Mouse (Mus musculus): ENCODE data around the gene Ppp1ca. TPM values are rescaled to one million over a fixed set of nuclear protein-coding genes. Genes with fewer than 3 reads are reported as not detected.
A peak's percentile ranks its signal among the peaks of the same experiment; 100 is the strongest.

Gene Ppp1ca
- polyA plus RNA-seq, 1 experiment from 2014 or later: 780 TPM

GRCm38 (mm10) chr19:4189051-4189620, 2.7 kb upstream of the Ppp1ca start:
- Histone ChIP-seq H3K36me3 (ENCODE audit: control insufficient read depth, insufficient read depth, low read length) (peaks cover 12% of the 10 kb centered on the region), H3K27me3 (ENCODE audit: control insufficient read depth, insufficient read depth, low read length) (no peaks in the 10 kb centered on the region), H3K9me3 (ENCODE audit: control insufficient read depth, low read depth, low read length) (no peaks in the 10 kb centered on the region), H3K4me1 (ENCODE audit: control insufficient read depth, insufficient read depth, low read length) (peaks cover 19% of the 10 kb centered on the region), H3K4me3 (ENCODE audit: low read depth, low read length) (no peak overlapping the region), H3K27ac (ENCODE audit: low read length) (no peak overlapping the region), H3K4me2 (replicated peaks; ENCODE audit: low read depth, low read length) (no peak overlapping the region), H3K9ac (replicated peaks; ENCODE audit: low read depth, low read length) (no peak overlapping the region)
- ATAC-seq (ENCODE audit: insufficient number of reproducible peaks, insufficient read depth, low FRiP score, low read depth): no peak
- WGBS: 85% methylated on average over 12 of the region's 12 CpGs

GRCm38 (mm10) chr19:4190831-4191334, 982 bp upstream of the Ppp1ca start, which contains the start of gene Tbc1d10c:
Gene Tbc1d10c (minus strand): TSS chr19:4191284.
- no peaks in the 10 kb centered on the region for H3K9me3 ChIP-seq (ENCODE audit: control insufficient read depth, low read depth, low read length)
- H3K9ac ChIP-seq (replicated peaks; ENCODE audit: low read depth, low read length): peak within 1 kb of the TSS; percentile 92
- H3K4me3 ChIP-seq (ENCODE audit: low read depth, low read length): peak within 1 kb of the TSS; percentile 98
- peaks cover 13% of the 10 kb centered on the region for H3K4me1 ChIP-seq (ENCODE audit: control insufficient read depth, insufficient read depth, low read length)
- H3K27me3 ChIP-seq (ENCODE audit: control insufficient read depth, insufficient read depth, low read length): no peaks in the 10 kb centered on the region
- no peak for ATAC-seq (ENCODE audit: insufficient number of reproducible peaks, insufficient read depth, low FRiP score, low read depth)
- 29% methylated on average over 4 of the region's 4 CpGs for WGBS
- H3K36me3 ChIP-seq (ENCODE audit: control insufficient read depth, insufficient read depth, low read length): peaks cover 30% of the 10 kb centered on the region
- peak within 1 kb of the TSS; percentile 97 for H3K4me2 ChIP-seq (replicated peaks; ENCODE audit: low read depth, low read length)
- H3K27ac ChIP-seq (ENCODE audit: low read length): peak within 1 kb of the TSS; percentile 96

GRCm38 (mm10) chr19:4192251-4192985, 553 bp downstream of the Ppp1ca start:
- H3K36me3 ChIP-seq (ENCODE audit: control insufficient read depth, insufficient read depth, low read length): peaks cover 44% of the 10 kb centered on the region
- ATAC-seq (ENCODE audit: insufficient number of reproducible peaks, insufficient read depth, low FRiP score, low read depth): peak; percentile 39; the same call in 1 of the 2 replicates
- H3K27me3 ChIP-seq (ENCODE audit: control insufficient read depth, insufficient read depth, low read length): no peaks in the 10 kb centered on the region
- peaks cover 23% of the 10 kb centered on the region for H3K4me1 ChIP-seq (ENCODE audit: control insufficient read depth, insufficient read depth, low read length)
- peak overlapping the region; percentile 98 for H3K4me3 ChIP-seq (ENCODE audit: low read depth, low read length)
- no peaks in the 10 kb centered on the region for H3K9me3 ChIP-seq (ENCODE audit: control insufficient read depth, low read depth, low read length)
- peak overlapping the region; percentile 97 for H3K4me2 ChIP-seq (replicated peaks; ENCODE audit: low read depth, low read length)
- WGBS: under 1% methylated on average over 52 of the region's 52 CpGs
- H3K27ac ChIP-seq (ENCODE audit: low read length): peak overlapping the region; percentile 96
- H3K9ac ChIP-seq (replicated peaks; ENCODE audit: low read depth, low read length): peak overlapping the region; percentile 92

GRCm38 (mm10) chr19:4193129-4193528, 1.3 kb downstream of the Ppp1ca start:
- peaks cover 46% of the 10 kb centered on the region for H3K36me3 ChIP-seq (ENCODE audit: control insufficient read depth, insufficient read depth, low read length)
- H3K4me3 ChIP-seq (ENCODE audit: low read depth, low read length): peak overlapping the region; percentile 98
- H3K27ac ChIP-seq (ENCODE audit: low read length): no peak overlapping the region
- H3K4me2 ChIP-seq (replicated peaks; ENCODE audit: low read depth, low read length): peak overlapping the region; percentile 97
- H3K9ac ChIP-seq (replicated peaks; ENCODE audit: low read depth, low read length): peak overlapping the region; percentile 92
- H3K9me3 ChIP-seq (ENCODE audit: control insufficient read depth, low read depth, low read length): no peaks in the 10 kb centered on the region
- WGBS: 47% methylated on average over 6 of the region's 6 CpGs
- ATAC-seq (ENCODE audit: insufficient number of reproducible peaks, insufficient read depth, low FRiP score, low read depth): no peak
- H3K27me3 ChIP-seq (ENCODE audit: control insufficient read depth, insufficient read depth, low read length): no peaks in the 10 kb centered on the region
- H3K4me1 ChIP-seq (ENCODE audit: control insufficient read depth, insufficient read depth, low read length): peaks cover 23% of the 10 kb centered on the region

GRCm38 (mm10) chr19:4194021-4194724, 2.3 kb downstream of the Ppp1ca start:
- no peaks in the 10 kb centered on the region for H3K27me3 ChIP-seq (ENCODE audit: control insufficient read depth, insufficient read depth, low read length)
- peaks cover 54% of the 10 kb centered on the region for H3K36me3 ChIP-seq (ENCODE audit: control insufficient read depth, insufficient read depth, low read length)
- WGBS: 81% methylated on average over 8 of the region's 8 CpGs
- H3K4me1 ChIP-seq (ENCODE audit: control insufficient read depth, insufficient read depth, low read length): peaks cover 23% of the 10 kb centered on the region
- H3K9me3 ChIP-seq (ENCODE audit: control insufficient read depth, low read depth, low read length): no peaks in the 10 kb centered on the region
- no peak overlapping the region for H3K4me2 ChIP-seq (replicated peaks; ENCODE audit: low read depth, low read length)
- no peak overlapping the region for H3K27ac ChIP-seq (ENCODE audit: low read length)
- no peak overlapping the region for H3K4me3 ChIP-seq (ENCODE audit: low read depth, low read length)
- ATAC-seq (ENCODE audit: insufficient number of reproducible peaks, insufficient read depth, low FRiP score, low read depth): no peak
- H3K9ac ChIP-seq (replicated peaks; ENCODE audit: low read depth, low read length): no peak overlapping the region

- no peak overlapping the region for H3K9ac ChIP-seq (replicated peaks; ENCODE audit: low read depth, low read length)
- 73% methylated on average over 12 of the region's 12 CpGs for WGBS
- H3K4me2 ChIP-seq (replicated peaks; ENCODE audit: low read depth, low read length): no peak overlapping the region
- peaks cover 23% of the 10 kb centered on the region for H3K4me1 ChIP-seq (ENCODE audit: control insufficient read depth, insufficient read depth, low read length)
- H3K27ac ChIP-seq (ENCODE audit: low read length): no peak overlapping the region
- no peak overlapping the region for H3K4me3 ChIP-seq (ENCODE audit: low read depth, low read length)
- H3K36me3 ChIP-seq (ENCODE audit: control insufficient read depth, insufficient read depth, low read length): peaks cover 61% of the 10 kb centered on the region
- H3K27me3 ChIP-seq (ENCODE audit: control insufficient read depth, insufficient read depth, low read length): no peaks in the 10 kb centered on the region
- no peaks in the 10 kb centered on the region for H3K9me3 ChIP-seq (ENCODE audit: control insufficient read depth, low read depth, low read length)
- ATAC-seq (ENCODE audit: insufficient number of reproducible peaks, insufficient read depth, low FRiP score, low read depth): no peak
Observed at GRCm38 (mm10) chr19:4194776-4195650, 3.1 kb downstream of the Ppp1ca start.

- 54% methylated on average over 2 of the region's 2 CpGs for WGBS
- ATAC-seq (ENCODE audit: insufficient number of reproducible peaks, insufficient read depth, low FRiP score, low read depth): no peak
Observed at GRCm38 (mm10) chr19:4196048-4196447, 4.2 kb downstream of the Ppp1ca start.

GRCm38 (mm10) chr19:4196548-4196947, 4.7 kb downstream of the Ppp1ca start:
- no peak for ATAC-seq (ENCODE audit: insufficient number of reproducible peaks, insufficient read depth, low FRiP score, low read depth)
- Histone ChIP-seq H3K9me3 (ENCODE audit: control insufficient read depth, low read depth, low read length) (no peaks in the 10 kb centered on the region), H3K36me3 (ENCODE audit: control insufficient read depth, insufficient read depth, low read length) (peaks cover 65% of the 10 kb centered on the region), H3K9ac (replicated peaks; ENCODE audit: low read depth, low read length) (no peak overlapping the region), H3K4me1 (ENCODE audit: control insufficient read depth, insufficient read depth, low read length) (peaks cover 31% of the 10 kb centered on the region), H3K27me3 (ENCODE audit: control insufficient read depth, insufficient read depth, low read length) (no peaks in the 10 kb centered on the region), H3K27ac (ENCODE audit: low read length) (no peak overlapping the region), H3K4me3 (ENCODE audit: low read depth, low read length) (no peak overlapping the region), H3K4me2 (replicated peaks; ENCODE audit: low read depth, low read length) (no peak overlapping the region)
- WGBS: 44% methylated on average over 5 of the region's 5 CpGs

More at GRCm38 (mm10) chr19:4196048-4196447, 4.2 kb downstream of the Ppp1ca start:
- Histone ChIP-seq H3K9ac (replicated peaks; ENCODE audit: low read depth, low read length) (no peak overlapping the region), H3K4me2 (replicated peaks; ENCODE audit: low read depth, low read length) (no peak overlapping the region), H3K4me1 (ENCODE audit: control insufficient read depth, insufficient read depth, low read length) (peaks cover 31% of the 10 kb centered on the region), H3K4me3 (ENCODE audit: low read depth, low read length) (no peak overlapping the region), H3K36me3 (ENCODE audit: control insufficient read depth, insufficient read depth, low read length) (peaks cover 65% of the 10 kb centered on the region), H3K9me3 (ENCODE audit: control insufficient read depth, low read depth, low read length) (no peaks in the 10 kb centered on the region), H3K27me3 (ENCODE audit: control insufficient read depth, insufficient read depth, low read length) (no peaks in the 10 kb centered on the region), H3K27ac (ENCODE audit: low read length) (no peak overlapping the region)

Measured in stomach, embryonic 14.5 days (tissue).